In genomic region chr6:100505506-100506247, GRCm38 (mm10) we compare ENCODE assay signal across 14 mouse cellular contexts.
DNase-seq lines count a peak whose midpoint lies in the region; ATAC-seq lines count a peak whose summit lies in the region.
"Had no signal": no experiment of that assay in that cellular context is flagged by ENCODE, and none has a peak within 500 bp of the region (broad histone marks: within the 10 kb centered on the region; RNA-seq: fewer than 3 reads in every experiment).

No protein-coding gene starts in this region.

- no peaks in the 10 kb centered on the region for H3K9me3 ChIP-seq in neural tube, embryonic 11.5 days (ENCODE audit: control insufficient read depth, low read length)
- no peaks in the 10 kb centered on the region for H3K9me3 ChIP-seq in limb, embryonic 10.5 days (replicated peaks)
- H3K9me3 ChIP-seq: liver, embryonic 13.5 days had no signal

- ATAC-seq in neural tube, embryonic 11.5 days (ENCODE audit: insufficient read depth, low FRiP score, low TSS enrichment), result no peak; the same call in 1 of the 2 replicates
- ATAC-seq in megakaryocyte, adult 5-6 weeks (ENCODE audit: poor library complexity, severe bottlenecking), result no peak
- ATAC-seq: inflammation-experienced regulatory T-cells, adult 6 months had no signal

- H3K27ac ChIP-seq in neural tube, embryonic 11.5 days (ENCODE audit: low read depth, low read length), result no peak overlapping the region
- H3K27ac ChIP-seq in limb, embryonic 10.5 days, result 0 out of 2 replicates have a peak overlapping the region, but pooled peaks have one; percentile 8
- H3K27ac ChIP-seq: liver, embryonic 13.5 days had no signal

- peak; percentile 54 for DNase-seq in adrenal gland, postnatal 14 days
- no peak for DNase-seq in adrenal gland, postnatal 25 days
- peak; percentile 58 for DNase-seq in neural tube, embryonic 11.5 days (ENCODE audit: low spot score)
- no peak for DNase-seq in neural tube, embryonic 10.5 days (ENCODE audit: extremely low spot score, low spot score)
- DNase-seq in limb, embryonic 10.5 days (ENCODE audit: low spot score), result no peak
- DNase-seq in layer of hippocampus, adult 9-11 months, result no peak
- no peak for DNase-seq in thymus, postnatal 14 days
- DNase-seq: B cell, adult 2 months; gastrocnemius, postnatal 10 days; kidney, postnatal 4 days; liver, embryonic 13.5 days; retina, postnatal 1 day had no signal

- 56% methylated on average over 15 of the region's 15 CpGs for WGBS in neural tube, embryonic 11.5 days
- WGBS in limb, embryonic 10.5 days, result 81% methylated on average over 15 of the region's 15 CpGs

- H3K4me1 ChIP-seq in neural tube, embryonic 11.5 days (ENCODE audit: control insufficient read depth, insufficient read depth, low read length), result peaks cover 15% of the 10 kb centered on the region; the same call in 1 of the 2 replicates
- H3K4me1 ChIP-seq in limb, embryonic 10.5 days, result peaks cover 32% of the 10 kb centered on the region
- H3K4me1 ChIP-seq: liver, embryonic 13.5 days had no signal

- H3K36me3 ChIP-seq in neural tube, embryonic 11.5 days (ENCODE audit: control insufficient read depth, insufficient read depth, low read length), result no peaks in the 10 kb centered on the region
- no peaks in the 10 kb centered on the region for H3K36me3 ChIP-seq in limb, embryonic 10.5 days
- H3K36me3 ChIP-seq: liver, embryonic 13.5 days had no signal

- H3K27me3 ChIP-seq in neural tube, embryonic 11.5 days (ENCODE audit: control insufficient read depth, insufficient read depth, low read length), result no peaks in the 10 kb centered on the region
- peaks cover 39% of the 10 kb centered on the region for H3K27me3 ChIP-seq in limb, embryonic 10.5 days (ENCODE audit: low read depth, poor library complexity, severe bottlenecking)
- H3K27me3 ChIP-seq: liver, embryonic 13.5 days had no signal

- H3K4me3 ChIP-seq in neural tube, embryonic 11.5 days (ENCODE audit: low read depth, low read length), result no peak overlapping the region
- H3K4me3 ChIP-seq in limb, embryonic 10.5 days, result no peak overlapping the region
- H3K4me3 ChIP-seq: liver, embryonic 13.5 days had no signal

- no peak overlapping the region for H3K9ac ChIP-seq in neural tube, embryonic 11.5 days (ENCODE audit: low read length)
- H3K9ac ChIP-seq: liver, embryonic 13.5 days had no signal

- no peak overlapping the region for H3K4me2 ChIP-seq in neural tube, embryonic 11.5 days (ENCODE audit: low read depth)
- H3K4me2 ChIP-seq: liver, embryonic 13.5 days had no signal

Comparison
In these comparisons a context has a peak if more than half of its experiments do, and no peak if none do; other contexts are left out.
1. DNase-seq: peak in adrenal gland, postnatal 14 days (single experiment) and neural tube, embryonic 11.5 days (single experiment); none in adrenal gland, postnatal 25 days (single experiment), neural tube, embryonic 10.5 days (single experiment), limb, embryonic 10.5 days (single experiment), layer of hippocampus, adult 9-11 months (single experiment) and thymus, postnatal 14 days (single experiment).